Mouse (Mus musculus): ENCODE data around the gene Hyal4. TPM values are rescaled to one million over a fixed set of nuclear protein-coding genes. Genes with fewer than 3 reads are reported as not detected.

Hyal4 gene
- not detected in 2 replicates for total RNA-seq (2015; ENCODE audit: low replicate concordance)
- total RNA-seq (2017; ENCODE audit: low replicate concordance) = not detected in 2 replicates

- no peak for ATAC-seq (replicated peaks; ENCODE audit: low FRiP score, poor library complexity, severe bottlenecking)
These were observed at the start of gene Hyal4 for GRCm38 (mm10) chr6:24748029-24748428. TSS of gene Hyal4 (plus strand) at chr6:24748329.

GRCm38 (mm10) chr6:24707090-24707489, 41.0 kb upstream of the Hyal4 start:
- no peak for ATAC-seq (replicated peaks; ENCODE audit: low FRiP score, poor library complexity, severe bottlenecking)

DNA sequence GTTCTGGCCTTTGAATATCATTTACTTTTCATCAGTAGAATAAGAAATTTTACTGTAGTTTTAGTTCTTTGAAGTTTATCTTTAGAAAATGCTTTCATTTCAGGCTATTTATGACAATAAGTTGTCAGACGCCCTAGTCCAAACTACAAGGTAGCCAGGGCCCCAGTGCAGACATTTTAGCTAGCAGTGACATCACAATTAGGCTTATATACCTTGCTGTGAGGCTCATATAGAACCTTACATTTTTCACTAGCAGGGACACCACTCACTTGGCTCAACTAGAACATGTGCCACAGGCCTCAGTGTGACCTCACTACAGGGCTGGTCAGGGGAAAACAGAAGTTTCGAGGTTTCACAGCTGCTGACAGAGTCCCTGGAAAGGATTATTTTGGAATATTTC, 40.6 kb upstream of the Hyal4 start:
- ATAC-seq (replicated peaks; ENCODE audit: low FRiP score, poor library complexity, severe bottlenecking) = no peak

DNA sequence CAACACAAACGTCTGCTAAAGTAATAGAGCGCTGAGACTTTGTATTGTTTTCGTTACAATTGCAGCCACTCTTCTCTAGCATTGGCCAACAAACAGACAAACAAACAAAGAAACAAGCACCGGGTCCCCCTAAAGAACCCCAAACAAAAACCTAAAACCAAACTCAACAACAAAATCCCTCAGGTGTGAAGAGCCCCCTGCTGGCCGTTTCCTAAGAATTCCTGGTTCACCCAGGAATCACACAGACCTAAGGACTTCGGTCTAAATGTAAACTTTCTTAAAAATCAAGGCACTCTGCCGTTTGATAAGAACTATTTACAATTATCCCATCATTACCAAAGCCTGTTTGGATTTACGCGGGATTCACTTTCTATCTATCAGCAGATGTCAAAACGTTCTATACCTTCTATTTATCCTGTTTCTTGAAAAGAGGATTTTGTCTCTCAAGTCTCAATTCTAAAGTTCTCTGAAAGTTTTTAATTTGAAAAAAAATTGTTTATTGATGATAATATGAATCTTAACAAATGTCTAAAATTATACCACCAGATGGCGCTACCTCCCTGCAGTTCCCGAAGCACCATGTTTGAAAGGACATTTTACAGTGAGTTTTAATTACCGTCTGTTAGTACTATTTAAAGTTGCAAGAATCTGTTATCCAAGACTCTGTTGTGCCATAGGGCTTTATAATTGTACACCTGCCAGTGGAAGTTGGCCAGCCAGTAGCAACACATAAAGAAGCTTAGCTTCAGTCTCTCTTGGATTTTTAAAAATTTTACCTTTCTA, 26.6 kb upstream of the Hyal4 start:
- ATAC-seq (replicated peaks; ENCODE audit: low FRiP score, poor library complexity, severe bottlenecking) = no peak

DNA sequence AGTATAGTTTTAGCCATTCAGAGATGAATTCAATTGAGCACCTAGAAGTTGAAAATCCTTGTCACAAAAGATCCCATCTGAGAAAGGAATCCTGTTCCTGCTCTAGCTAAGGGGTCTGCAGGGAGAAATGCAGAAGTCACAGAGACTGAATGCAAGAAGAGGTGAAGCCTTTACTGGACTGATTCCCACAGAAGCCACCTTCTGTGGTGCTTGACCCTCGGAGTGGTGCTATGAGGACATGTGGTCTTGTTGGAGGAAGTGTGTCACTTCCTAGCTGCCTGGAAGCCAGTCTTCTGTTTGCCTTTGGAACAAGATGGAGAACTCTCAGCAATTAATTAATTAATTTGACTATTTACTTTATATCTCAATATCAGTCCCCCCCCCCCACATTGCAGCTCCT, 20.0 kb upstream of the Hyal4 start:
- no peak for ATAC-seq (replicated peaks; ENCODE audit: low FRiP score, poor library complexity, severe bottlenecking)

- no peak for ATAC-seq (replicated peaks; ENCODE audit: low FRiP score, poor library complexity, severe bottlenecking)
These were observed 15.2 kb upstream of the Hyal4 start, which contains the start of gene Hyal6 for GRCm38 (mm10) chr6:24732945-24733344. TSS of gene Hyal6 (plus strand) at chr6:24733245.

- ATAC-seq (replicated peaks; ENCODE audit: low FRiP score, poor library complexity, severe bottlenecking) = no peak
These were observed 13.6 kb upstream of the Hyal4 start for GRCm38 (mm10) chr6:24734565-24734964.

GRCm38 (mm10) chr6:24759281-24759680, 11.2 kb downstream of the Hyal4 start:
- ATAC-seq (replicated peaks; ENCODE audit: low FRiP score, poor library complexity, severe bottlenecking) = no peak

DNA sequence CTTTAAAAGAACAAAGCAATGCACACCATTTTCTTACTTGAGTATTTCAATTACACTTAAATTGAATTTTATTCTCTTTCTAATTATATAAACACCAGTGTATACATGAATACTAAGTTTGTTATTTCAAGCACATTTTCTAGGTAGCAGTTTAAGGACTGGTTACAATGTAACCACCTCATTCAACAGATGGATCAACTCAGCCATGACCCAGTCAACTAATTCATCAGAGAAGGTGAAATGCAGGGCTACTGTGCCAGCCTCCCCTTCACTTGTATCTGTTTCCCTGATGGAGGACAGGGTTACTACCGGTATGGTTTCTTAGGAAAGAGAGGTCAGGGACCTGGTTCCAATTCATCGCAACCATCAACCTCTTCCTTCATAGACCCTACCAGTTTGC, 18.1 kb downstream of the Hyal4 start:
- no peak for ATAC-seq (replicated peaks; ENCODE audit: low FRiP score, poor library complexity, severe bottlenecking)

DNA sequence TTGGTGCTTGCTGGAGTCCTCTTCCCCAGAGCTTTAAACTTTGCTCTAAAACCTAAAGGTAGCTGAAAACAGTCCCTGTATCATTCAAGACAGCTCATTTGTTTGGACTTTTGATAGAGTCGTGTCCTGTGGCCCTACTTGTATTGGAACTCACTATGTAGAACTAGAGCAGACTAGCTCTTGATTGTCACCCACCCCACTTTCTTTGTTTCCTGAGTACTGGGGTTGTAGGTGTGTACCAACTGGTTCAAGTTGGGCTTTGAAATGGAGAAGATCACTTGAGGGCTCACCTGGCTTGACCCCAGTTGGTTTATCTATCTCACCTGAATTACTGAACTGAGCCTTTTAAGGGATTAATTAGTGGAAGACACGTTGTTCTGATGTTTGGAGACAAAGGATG, 31.1 kb downstream of the Hyal4 start:
- no peak for ATAC-seq (replicated peaks; ENCODE audit: low FRiP score, poor library complexity, severe bottlenecking)

DNA sequence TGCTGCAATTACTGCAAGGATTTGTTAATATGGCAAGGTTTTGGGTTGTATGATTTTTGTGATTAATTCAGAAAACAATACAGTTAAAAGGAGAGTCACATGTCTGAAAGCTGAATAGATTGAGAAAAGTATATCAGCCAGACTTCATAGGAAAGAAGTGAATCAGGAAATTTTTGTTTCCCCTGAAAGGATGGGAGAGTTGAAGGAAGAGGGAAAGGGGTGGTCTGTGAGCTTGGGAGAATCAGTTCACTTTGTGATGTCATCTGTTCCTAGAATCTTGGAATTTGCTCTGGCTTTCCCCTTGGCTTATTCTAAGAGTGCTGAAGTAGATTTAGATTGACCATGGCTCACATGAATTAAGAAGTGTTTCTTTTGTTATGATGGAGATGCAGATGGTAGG, 42.8 kb downstream of the Hyal4 start, which contains the start of gene Spam1:
Gene Spam1 (plus strand): TSS at position 301 of the 400 bp plus-strand sequence.
- no peak for ATAC-seq (replicated peaks; ENCODE audit: low FRiP score, poor library complexity, severe bottlenecking)

Other genes starting within 250 kb of the Hyal4 start
- not detected in 2 replicates for gene Iqub, start 233.3 kb upstream of the Hyal4 start, total RNA-seq (2015; ENCODE audit: low replicate concordance)
- not detected in 2 replicates for gene Iqub, start 233.3 kb upstream of the Hyal4 start, total RNA-seq (2017; ENCODE audit: low replicate concordance)
- 14.0 and 24.2 TPM in 2 replicates for gene Ndufa5, start 220.3 kb upstream of the Hyal4 start, total RNA-seq (2015; ENCODE audit: low replicate concordance)
- gene Ndufa5, start 220.3 kb upstream of the Hyal4 start, total RNA-seq (2017; ENCODE audit: low replicate concordance) = 44.5 and 82.2 TPM in 2 replicates
- not detected in 2 replicates for gene Asb15, start 220.2 kb upstream of the Hyal4 start, total RNA-seq (2015; ENCODE audit: low replicate concordance)
- not detected in 2 replicates for gene Asb15, start 220.2 kb upstream of the Hyal4 start, total RNA-seq (2017; ENCODE audit: low replicate concordance)
- not detected in 2 replicates for gene Lmod2, start 150.6 kb upstream of the Hyal4 start, total RNA-seq (2015; ENCODE audit: low replicate concordance)
- gene Lmod2, start 150.6 kb upstream of the Hyal4 start, total RNA-seq (2017; ENCODE audit: low replicate concordance) = not detected in 2 replicates
- 13.2 and 18.8 TPM in 2 replicates for gene Wasl, start 83.3 kb upstream of the Hyal4 start, total RNA-seq (2015; ENCODE audit: low replicate concordance)
- gene Wasl, start 83.3 kb upstream of the Hyal4 start, total RNA-seq (2017; ENCODE audit: low replicate concordance) = 13.1 and 17.4 TPM in 2 replicates
- not detected in 2 replicates for gene Hyal6, start 15.1 kb upstream of the Hyal4 start, total RNA-seq (2015; ENCODE audit: low replicate concordance)
- gene Hyal6, start 15.1 kb upstream of the Hyal4 start, total RNA-seq (2017; ENCODE audit: low replicate concordance) = not detected in 2 replicates
- not detected in 2 replicates for gene Spam1, start 42.9 kb downstream of the Hyal4 start, total RNA-seq (2015; ENCODE audit: low replicate concordance)
- not detected in 2 replicates for gene Spam1, start 42.9 kb downstream of the Hyal4 start, total RNA-seq (2017; ENCODE audit: low replicate concordance)
- gene Hyal5, start 109.7 kb downstream of the Hyal4 start, total RNA-seq (2015; ENCODE audit: low replicate concordance) = not detected in 2 replicates
- gene Hyal5, start 109.7 kb downstream of the Hyal4 start, total RNA-seq (2017; ENCODE audit: low replicate concordance) = not detected in 2 replicates
- not detected in 2 replicates for gene Tmem229a, start 208.0 kb downstream of the Hyal4 start, total RNA-seq (2015; ENCODE audit: low replicate concordance)
- under 0.01 and 0.14 TPM in 2 replicates for gene Tmem229a, start 208.0 kb downstream of the Hyal4 start, total RNA-seq (2017; ENCODE audit: low replicate concordance)

All from erythroblast, adult 5-6 weeks (primary cell).